Mouse (Mus musculus) midbrain, postnatal 0 days (tissue): ENCODE results near the gene Vmn1r235. TPM values are rescaled to one million over a fixed set of nuclear protein-coding genes. Genes with fewer than 3 reads are reported as not detected.
A peak's percentile ranks its signal among the peaks of the same experiment; 100 is the strongest.
"Not testable (repeated sequence)": the region's sequence is repeated elsewhere in the genome, so short reads cannot be mapped to it uniquely, and the experiment has no call there.

Experiments
- ATAC-seq: fragments of 200-750 bp; cut with Nextera tagmentation; 2 replicates; pipeline ENCODE4 v1.8.0; 2017; ENCODE audit warnings: moderate number of reproducible peaks, mild to moderate bottlenecking, moderate TSS enrichment, moderate library complexity; ENCODE audit not compliant: low FRiP score
- DNase-seq: peaks from one replicate; pipeline ENCODE4 v3.0.0-alpha.2; 2015; ENCODE audit warnings: low spot score
- H3K27ac ChIP-seq: fragments of 300-500 bp; sonication (generic); 2 replicates; pipeline ENCODE4 v1.5.1; 2014; ENCODE audit warnings: low read depth, mild to moderate bottlenecking, low read length, mixed read lengths
- H3K27me3 ChIP-seq: fragments of 300-500 bp; sonication (generic); 2 replicates; pipeline ENCODE4 v1.6.1; 2014; ENCODE audit warnings: low read length, control low read depth, mixed read lengths; ENCODE audit not compliant: insufficient read depth
- H3K36me3 ChIP-seq: fragments of 300-500 bp; sonication (generic); 2 replicates; pipeline ENCODE4 v1.6.1; 2014; ENCODE audit warnings: low read length, control low read depth, mixed read lengths; ENCODE audit not compliant: insufficient read depth
- H3K4me1 ChIP-seq: fragments of 300-500 bp; sonication (generic); 2 replicates; pipeline ENCODE4 v1.6.1; 2014; ENCODE audit warnings: mild to moderate bottlenecking, control low read depth, antibody characterized with exemption, low read length, mixed read lengths; ENCODE audit not compliant: insufficient read depth
- H3K4me2 ChIP-seq: fragments of 300-500 bp; sonication (generic); 2 replicates; pipeline ENCODE4 v1.6.1; 2014; ENCODE audit warnings: low read depth, mild to moderate bottlenecking, low read length, mixed read lengths; ENCODE audit not compliant: poor library complexity, severe bottlenecking
- H3K4me3 ChIP-seq: fragments of 300-500 bp; sonication (generic); 2 replicates; pipeline ENCODE4 v1.5.1; 2014; ENCODE audit warnings: low read depth, mild to moderate bottlenecking, low read length, moderate library complexity
- H3K9ac ChIP-seq: fragments of 300-500 bp; sonication (generic); replicated peaks from 2 replicates; pipeline ENCODE4 v1.6.1; 2014; ENCODE audit warnings: mild to moderate bottlenecking, low read length, moderate library complexity, mixed read lengths; ENCODE audit not compliant: poor library complexity, severe bottlenecking
- H3K9me3 ChIP-seq: fragments of 300-500 bp; sonication (generic); 2 replicates; pipeline ENCODE4 v1.6.1; 2016; ENCODE audit warnings: low read length, control low read depth
- CTCF ChIP-seq: IDR thresholded peaks from 2 replicates; pipeline ENCODE4 v1.5.1; 2016; ENCODE audit warnings: antibody characterized with exemption, mild to moderate bottlenecking
- WGBS: fragments of 180-500 bp; shearing (Covaris S2); extraction: QIAGEN DNeasy Blood & Tissue Kit; methylation state at CpG from one replicate; pipeline ENCODE4 v1.1.7; 2014; 5-methylcytosine and 5-hydroxymethylcytosine counted together
- polyA plus RNA-seq: library from polyadenylated mRNA; unstranded; fragments of >200 nt; fragmentation: Nextera tagmentation; extraction: Ambion mirVana; gene quantifications from 2 replicates; pipeline ENCODE4 v1.2.1, GENCODE M21; 2015
- total RNA-seq: library from RNA; depleted of rRNA; stranded (reverse); fragments of >200 nt; gene quantifications from 2 replicates; pipeline ENCODE4 v1.2.3, GENCODE M21; 2014; rRNA removed

The Vmn1r235 gene
- total RNA-seq (not detected in 2 replicates), polyA plus RNA-seq (not detected in 2 replicates)

- no peak within 1 kb of the TSS for H3K27ac ChIP-seq
- DNase-seq (no peak), ATAC-seq (no peak)
- H3K9ac ChIP-seq = no peak within 1 kb of the TSS
- H3K36me3 ChIP-seq = no peaks in the 10 kb centered on the region
- no peaks in the 10 kb centered on the region for H3K9me3 ChIP-seq
- H3K4me3 ChIP-seq = no peak within 1 kb of the TSS
- TF ChIP-seq CTCF = no peak
- H3K4me1 ChIP-seq = no peaks in the 10 kb centered on the region
- H3K27me3 ChIP-seq = no peaks in the 10 kb centered on the region
- no peak within 1 kb of the TSS for H3K4me2 ChIP-seq
Measured at GRCm38 (mm10) chr17:21256111-21256510, at the start of gene Vmn1r235. Vmn1r235 (plus strand) TSS chr17:21256411.

GRCm38 (mm10) chr17:21211081-21211480 lies 45.1 kb upstream of the Vmn1r235 start:
- not testable (repeated sequence) for H3K27me3 ChIP-seq, H3K4me1 ChIP-seq, DNase-seq, H3K4me2 ChIP-seq, H3K4me3 ChIP-seq, H3K9me3 ChIP-seq, H3K27ac ChIP-seq, H3K36me3 ChIP-seq, H3K9ac ChIP-seq, ATAC-seq
- WGBS = 83% methylated on average over 1 of the region's 1 CpGs

DNA sequence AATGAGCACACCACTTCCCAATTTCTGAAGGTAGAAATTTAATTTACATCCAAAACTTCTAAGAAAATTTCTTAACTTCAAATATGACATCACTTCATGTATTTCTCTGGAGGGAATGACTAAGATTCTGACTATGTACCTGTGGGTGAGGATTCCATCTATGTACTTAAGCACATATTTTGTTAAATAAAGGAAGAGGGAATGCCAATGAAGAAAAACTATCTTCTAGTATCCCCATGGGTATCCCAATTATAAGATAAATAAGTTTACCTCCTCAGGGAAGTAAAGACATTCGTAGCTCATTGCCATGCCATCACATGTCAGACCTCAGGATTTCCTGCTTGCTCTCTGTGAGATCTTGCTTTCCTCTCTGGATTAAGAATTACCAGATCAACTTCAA lies 30.4 kb upstream of the Vmn1r235 start, which contains the start of gene Vmn1r234:
Gene Vmn1r234 (plus strand): TSS at position 301 of the 400 bp plus-strand sequence.
- Histone ChIP-seq H3K36me3 (no peaks in the 10 kb centered on the region), H3K9ac (no peak within 1 kb of the TSS), H3K4me2 (no peak within 1 kb of the TSS), H3K4me3 (no peak within 1 kb of the TSS), H3K4me1 (no peaks in the 10 kb centered on the region), H3K9me3 (0 out of 2 replicates have a peak, but pooled peaks cover 6% of the 10 kb centered on the region), H3K27ac (no peak within 1 kb of the TSS), H3K27me3 (no peaks in the 10 kb centered on the region)
- no peak for TF ChIP-seq CTCF
- DNase-seq (no peak), ATAC-seq (no peak)
- 74% methylated on average over 1 of the region's 1 CpGs for WGBS

- TF ChIP-seq CTCF = peak; percentile 68
- H3K4me3 ChIP-seq = no peak overlapping the region
- DNase-seq = peak; percentile 49
- H3K27ac ChIP-seq = no peak overlapping the region
- H3K4me1 ChIP-seq = no peaks in the 10 kb centered on the region
- no peak overlapping the region for H3K4me2 ChIP-seq
- no peaks in the 10 kb centered on the region for H3K27me3 ChIP-seq
- ATAC-seq = no peak
- 30% methylated on average over 9 of the region's 9 CpGs for WGBS
- no peaks in the 10 kb centered on the region for H3K36me3 ChIP-seq
- H3K9ac ChIP-seq = no peak overlapping the region
- H3K9me3 ChIP-seq = 0 out of 2 replicates have a peak, but pooled peaks cover 6% of the 10 kb centered on the region
Measured at GRCm38 (mm10) chr17:21231654-21232053, 24.6 kb upstream of the Vmn1r235 start.

DNA sequence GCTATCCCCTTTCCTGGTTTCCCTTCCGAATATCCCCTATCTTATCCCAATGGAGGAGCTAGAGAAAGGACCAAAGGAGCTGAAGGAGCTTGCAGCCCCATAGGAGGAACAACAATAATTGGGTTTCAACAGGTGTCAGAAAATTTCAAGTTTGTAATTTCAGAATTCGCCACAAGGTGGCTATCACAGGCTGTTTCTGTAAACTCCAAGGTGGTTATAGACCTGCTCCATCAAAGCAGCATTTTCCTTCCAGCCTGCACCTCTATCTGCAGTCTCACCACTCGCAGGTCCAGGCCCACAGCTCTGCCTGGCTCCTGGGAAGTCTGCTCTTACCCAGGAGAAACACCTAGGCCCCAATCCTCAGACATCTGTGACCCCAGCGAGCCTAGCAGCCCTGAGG lies 15.9 kb downstream of the Vmn1r235 start:
- 18% methylated on average over 4 of the region's 4 CpGs for WGBS
- TF ChIP-seq CTCF = peak; percentile 71

DNA sequence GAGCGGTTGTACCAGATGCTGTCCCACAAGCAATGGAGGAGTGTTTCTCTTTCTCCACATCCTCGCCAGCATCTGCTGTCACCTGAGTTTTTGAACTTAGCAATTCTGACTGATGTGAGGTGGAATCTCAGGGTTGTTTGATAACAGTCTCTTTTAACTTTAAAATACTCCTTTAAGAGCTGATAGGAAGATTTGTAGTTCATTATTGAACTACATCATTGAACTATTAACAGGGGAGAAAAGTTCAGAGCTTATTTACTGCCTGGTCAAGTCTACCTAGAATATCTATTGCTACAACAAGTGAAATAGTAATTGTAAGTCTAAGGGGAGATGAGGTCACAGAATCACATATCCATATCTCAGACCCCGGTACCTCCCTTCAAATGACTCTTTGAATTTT lies 26.4 kb downstream of the Vmn1r235 start, which contains the start of gene Vmn1r236:
Gene Vmn1r236 (plus strand): TSS at position 301 of the 400 bp plus-strand sequence.
- DNase-seq (no peak), ATAC-seq (no peak)
- no peak within 1 kb of the TSS for H3K4me2 ChIP-seq
- H3K4me3 ChIP-seq = no peak within 1 kb of the TSS
- WGBS = 77% methylated on average over 3 of the region's 3 CpGs
- no peaks in the 10 kb centered on the region for H3K4me1 ChIP-seq
- no peak within 1 kb of the TSS for H3K9ac ChIP-seq
- TF ChIP-seq CTCF = no peak
- H3K27ac ChIP-seq = no peak within 1 kb of the TSS
- no peaks in the 10 kb centered on the region for H3K27me3 ChIP-seq
- H3K9me3 ChIP-seq = 0 out of 2 replicates have a peak, but pooled peaks cover 5% of the 10 kb centered on the region
- H3K36me3 ChIP-seq = no peaks in the 10 kb centered on the region

More for the DNA sequence above, 15.9 kb downstream of the Vmn1r235 start:
- Histone ChIP-seq H3K4me1 (no peaks in the 10 kb centered on the region), H3K27ac (no peak overlapping the region), H3K27me3 (no peaks in the 10 kb centered on the region), H3K36me3 (no peaks in the 10 kb centered on the region), H3K4me2 (no peak overlapping the region), H3K9ac (no peak overlapping the region), H3K4me3 (no peak overlapping the region), H3K9me3 (no peaks in the 10 kb centered on the region)
- DNase-seq (peak; percentile 60), ATAC-seq (0 out of 2 replicates have a peak, but pooled peaks have one; percentile 63)
